Mouse (Mus musculus): ENCODE results near the gene Lnx1.

Lnx1 gene

DNA sequence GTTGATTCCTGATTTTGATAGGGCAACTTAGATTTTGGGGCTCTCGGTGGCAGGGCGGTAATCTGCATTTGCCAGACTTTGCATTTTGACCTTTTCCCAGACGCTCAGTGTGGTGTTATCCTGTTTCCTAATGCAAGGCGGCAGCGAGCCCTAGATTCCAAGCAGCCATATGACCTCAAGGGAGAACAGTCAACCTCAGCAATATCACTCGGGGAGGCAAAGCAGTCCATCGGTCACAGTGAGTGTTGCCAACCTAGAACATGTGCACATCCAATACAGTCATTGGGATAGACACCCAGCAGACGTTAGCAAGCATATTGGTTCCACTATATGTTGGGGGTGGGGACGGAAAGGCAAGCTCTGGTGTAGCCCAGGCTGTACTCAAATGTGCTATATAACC is 54.5 kb downstream of the Lnx1 start:
- DNase-seq, result no peak

DNA sequence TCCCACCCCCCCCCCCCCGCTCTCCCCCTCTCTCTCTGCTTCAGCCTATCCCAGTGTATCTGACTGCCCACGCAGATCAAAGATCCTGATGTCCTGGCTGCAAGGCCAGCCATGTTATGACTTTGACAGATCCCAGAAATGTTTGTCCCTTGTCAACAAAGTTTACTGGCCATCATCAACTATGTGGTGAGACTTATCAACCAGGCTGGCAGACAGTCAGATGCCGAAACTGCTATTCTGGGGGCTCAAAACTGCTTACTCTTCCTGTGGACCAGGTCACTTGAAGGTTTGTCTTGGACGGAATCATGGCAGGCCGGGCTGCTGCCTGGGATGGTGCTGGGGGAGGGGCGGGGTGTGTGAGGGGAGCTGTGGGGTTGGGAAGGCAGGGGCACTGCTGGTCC is 55.1 kb downstream of the Lnx1 start:
- no peak for DNase-seq

DNA sequence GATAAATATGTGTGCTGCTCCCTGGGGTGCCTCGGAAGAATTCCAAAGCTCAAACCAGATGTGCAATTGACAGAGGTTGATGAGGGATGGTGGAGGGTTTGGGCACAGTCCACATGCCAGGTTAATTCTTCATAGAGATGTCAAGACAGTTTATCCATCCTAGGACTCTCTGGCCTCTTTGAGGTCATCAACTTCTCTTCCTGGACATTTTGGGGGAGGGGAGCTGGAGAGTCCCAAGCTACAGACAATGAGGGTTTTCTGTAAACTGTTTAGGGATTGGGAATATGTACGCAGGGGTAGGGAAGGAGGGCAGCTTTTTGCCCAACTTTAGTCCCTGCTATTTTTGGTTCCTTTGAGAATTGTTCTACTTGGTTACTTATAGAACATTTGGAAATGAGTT is 60.4 kb downstream of the Lnx1 start:
- no peak for DNase-seq

DNA sequence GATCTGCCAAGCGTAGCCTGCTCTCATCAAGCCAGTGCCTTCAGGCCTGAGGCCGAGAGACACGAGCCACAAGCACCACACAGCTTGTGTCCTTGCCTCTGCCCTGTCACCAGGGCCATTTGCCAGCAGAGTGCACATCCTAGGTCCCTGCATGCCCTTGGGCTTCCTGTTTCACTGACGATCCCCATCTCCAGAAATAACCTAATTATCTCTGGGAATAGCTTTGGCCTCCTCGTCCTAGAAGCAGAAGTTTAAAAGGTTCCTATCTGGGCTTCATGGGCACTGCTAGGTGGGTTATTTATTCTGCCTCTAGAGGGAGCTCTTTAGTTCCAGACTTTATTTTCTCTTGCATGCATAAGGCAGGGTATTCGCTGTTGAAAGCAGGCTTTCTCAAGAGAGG is 61.7 kb downstream of the Lnx1 start:
- DNase-seq, result peak; percentile 26 to 38

DNA sequence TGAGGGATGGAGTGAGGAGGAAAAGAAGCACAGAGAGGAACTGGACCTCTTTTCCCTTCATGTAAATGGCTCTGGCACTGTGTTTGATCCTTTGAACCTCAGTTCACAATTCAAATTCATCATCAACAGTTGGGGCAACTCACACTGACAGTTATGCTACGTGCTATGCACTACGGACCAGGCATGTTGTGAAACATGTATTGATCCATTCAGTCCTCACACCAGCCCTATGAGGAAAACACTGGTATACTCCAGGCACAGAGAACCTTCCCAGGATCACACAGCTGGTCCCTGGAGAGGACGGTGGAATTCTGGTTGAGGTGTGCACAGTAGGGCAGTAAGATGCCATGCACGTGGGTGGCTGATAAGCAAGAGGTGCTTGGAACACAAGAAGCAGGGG is 62.2 kb downstream of the Lnx1 start:
- no peak for DNase-seq

DNA sequence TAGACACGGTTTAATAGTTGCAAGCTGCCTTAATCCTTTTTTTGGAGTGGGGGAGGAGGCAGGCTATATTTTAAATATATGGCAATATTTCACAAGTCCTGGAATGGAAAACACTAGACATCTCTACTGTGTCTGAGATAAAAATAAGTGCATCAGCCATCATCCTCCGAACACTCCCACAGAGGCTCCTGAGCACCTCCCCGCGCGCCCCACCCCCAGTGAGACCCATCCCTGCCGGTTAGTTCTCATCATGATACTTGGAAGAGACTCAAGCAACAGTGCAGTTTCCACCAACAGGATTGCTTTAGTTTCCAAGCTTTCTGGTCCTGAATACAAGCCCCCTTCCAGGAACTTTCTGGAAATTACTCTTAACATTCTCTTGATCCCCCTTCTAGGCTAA is 63.2 kb downstream of the Lnx1 start:
- DNase-seq, result no peak

DNA sequence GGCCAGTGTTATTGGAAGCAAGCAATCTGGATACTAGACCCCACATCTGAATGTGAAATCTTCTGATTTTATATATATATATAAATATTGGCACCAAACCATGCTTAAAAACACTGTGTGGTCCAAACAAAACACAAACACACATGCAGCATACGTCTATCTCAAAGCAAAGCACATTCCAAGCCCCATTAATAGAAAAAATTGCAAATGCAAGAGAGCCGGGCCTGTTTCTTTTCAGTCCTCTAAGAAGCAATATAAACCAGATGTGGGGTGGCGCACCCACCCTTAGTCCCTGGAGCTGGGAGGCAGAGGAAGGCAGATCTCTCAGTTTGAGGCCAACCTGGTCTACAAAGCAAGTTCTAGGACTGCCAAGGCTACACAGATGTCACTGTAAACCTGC is 68.3 kb downstream of the Lnx1 start:
- no peak for DNase-seq

DNA sequence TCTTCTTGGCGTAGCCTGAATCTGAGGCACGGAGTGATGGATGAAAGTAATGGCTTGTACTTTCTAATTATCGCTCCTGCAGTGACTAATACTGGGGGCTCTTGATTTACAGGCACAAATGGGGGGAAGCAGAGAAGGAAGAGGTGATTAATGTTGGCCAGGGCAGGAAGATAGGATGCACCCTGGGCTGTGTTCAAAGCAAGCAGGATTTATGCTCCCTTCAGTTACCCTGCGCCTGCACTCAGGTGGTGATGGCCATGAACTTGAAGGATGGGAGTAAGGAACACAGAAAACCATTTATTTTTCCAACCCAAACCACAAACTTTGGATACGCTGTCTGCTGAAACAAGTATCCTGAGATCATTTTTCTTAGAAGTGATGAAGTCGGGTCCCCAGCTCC is 69.3 kb downstream of the Lnx1 start:
- no peak for DNase-seq

DNA sequence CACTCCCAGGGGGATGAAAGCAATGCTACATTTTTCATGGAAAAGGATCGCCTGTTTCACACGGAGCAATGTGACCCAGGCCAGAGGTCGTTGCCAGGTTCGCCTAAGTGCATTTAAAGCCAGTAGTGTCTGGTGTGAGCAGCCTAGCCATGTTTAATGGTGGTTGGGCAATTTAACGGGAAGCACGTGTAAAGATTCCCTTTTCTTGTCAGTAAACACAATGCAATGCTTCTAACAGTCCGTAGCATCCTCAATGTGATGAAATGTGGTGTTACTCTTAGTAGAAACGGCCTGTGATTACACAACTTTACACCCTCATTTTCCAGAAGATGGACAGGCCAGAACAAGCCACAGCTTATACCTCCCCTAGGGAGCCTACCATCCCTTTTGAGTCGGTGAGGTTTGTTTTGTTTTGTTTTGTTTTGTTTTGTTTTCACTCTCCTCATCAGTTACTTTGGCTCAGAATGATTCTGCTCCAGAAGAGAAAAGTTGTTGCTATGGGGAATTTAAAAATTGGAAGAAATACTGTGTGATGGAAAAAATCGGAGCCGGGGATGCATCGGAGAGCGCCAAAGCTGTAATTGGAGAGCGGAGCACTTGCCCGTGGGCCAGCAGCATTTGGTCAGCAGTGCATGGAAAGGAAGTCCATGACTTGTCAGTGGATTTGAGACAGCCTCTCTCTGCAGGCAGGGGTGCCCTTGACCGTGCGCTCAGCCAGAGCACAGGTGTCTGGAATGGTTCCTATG is 70.2 kb downstream of the Lnx1 start:
- peak; percentile 15 to 37 for DNase-seq

DNA sequence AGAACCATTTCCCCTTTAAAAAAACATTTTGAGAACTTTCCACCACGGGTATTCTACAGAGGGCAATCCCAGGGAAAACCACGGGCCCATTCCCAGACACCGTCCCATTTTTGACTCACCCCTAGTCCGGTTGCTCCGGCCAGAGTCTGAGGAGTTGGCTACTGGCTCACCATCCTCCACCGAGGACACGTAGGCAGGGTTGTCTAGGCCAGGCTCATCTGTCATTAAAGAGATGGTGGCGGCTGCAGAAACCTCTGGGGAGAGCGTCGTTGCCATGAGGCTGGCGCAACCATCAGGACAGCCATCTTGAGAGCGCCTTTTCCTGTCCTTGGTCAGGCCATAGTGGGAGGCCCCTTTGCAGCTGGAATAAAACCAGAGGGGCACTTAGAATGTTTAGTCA is 74.7 kb downstream of the Lnx1 start:
- DNase-seq, result no peak

DNA sequence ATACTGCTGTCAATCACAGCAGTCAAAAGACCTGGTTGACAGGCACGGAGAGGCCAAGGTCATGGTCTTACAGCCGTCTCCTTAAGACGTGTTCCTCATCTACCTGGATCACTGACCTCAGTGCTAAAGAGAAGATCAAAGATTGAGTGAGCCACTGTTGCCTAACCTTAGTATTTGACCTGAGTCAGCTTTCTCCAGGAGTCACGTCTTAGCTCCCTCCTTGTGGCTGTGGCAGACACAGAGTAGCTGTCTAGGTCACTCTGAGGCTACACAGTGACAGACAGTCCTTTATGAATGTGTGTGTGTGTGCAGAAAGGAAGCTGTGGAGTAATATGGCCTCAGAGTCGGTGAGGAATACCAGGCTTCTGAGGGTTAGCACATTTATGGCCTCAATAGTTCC is 78.3 kb downstream of the Lnx1 start:
- DNase-seq, result no peak

DNA sequence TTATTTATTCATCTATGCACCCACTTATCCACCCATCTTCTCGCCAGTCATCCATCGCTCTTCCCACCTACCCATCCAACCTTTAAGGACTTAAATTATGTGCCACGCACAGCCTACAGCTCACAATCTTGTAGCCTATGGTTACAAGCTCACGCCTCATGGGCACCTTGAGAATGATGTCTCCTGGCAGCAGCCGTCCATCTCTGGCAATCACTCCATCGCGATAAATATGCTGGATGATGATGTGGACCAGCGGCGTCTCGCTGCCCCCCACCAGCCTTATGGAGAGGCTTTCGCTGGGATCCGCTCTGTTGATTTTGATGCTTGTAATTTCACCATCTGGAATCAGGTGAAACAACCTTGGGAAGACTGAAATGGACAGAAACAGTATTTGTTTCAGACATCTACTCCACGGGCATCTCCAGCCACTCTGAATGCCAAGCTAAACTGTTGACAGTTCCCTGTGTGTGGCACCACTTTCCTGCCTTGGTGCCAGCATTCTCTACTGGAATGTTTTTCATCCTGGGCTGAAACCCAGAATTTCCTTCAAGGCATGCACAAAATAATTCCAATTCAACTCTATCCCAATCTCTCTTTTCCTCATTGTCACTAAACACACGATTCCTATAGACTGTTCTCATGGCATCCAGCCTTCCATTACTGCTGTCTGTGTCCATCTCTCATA is 79.3 kb downstream of the Lnx1 start:
- peak; percentile 42 to 48 for DNase-seq

DNA sequence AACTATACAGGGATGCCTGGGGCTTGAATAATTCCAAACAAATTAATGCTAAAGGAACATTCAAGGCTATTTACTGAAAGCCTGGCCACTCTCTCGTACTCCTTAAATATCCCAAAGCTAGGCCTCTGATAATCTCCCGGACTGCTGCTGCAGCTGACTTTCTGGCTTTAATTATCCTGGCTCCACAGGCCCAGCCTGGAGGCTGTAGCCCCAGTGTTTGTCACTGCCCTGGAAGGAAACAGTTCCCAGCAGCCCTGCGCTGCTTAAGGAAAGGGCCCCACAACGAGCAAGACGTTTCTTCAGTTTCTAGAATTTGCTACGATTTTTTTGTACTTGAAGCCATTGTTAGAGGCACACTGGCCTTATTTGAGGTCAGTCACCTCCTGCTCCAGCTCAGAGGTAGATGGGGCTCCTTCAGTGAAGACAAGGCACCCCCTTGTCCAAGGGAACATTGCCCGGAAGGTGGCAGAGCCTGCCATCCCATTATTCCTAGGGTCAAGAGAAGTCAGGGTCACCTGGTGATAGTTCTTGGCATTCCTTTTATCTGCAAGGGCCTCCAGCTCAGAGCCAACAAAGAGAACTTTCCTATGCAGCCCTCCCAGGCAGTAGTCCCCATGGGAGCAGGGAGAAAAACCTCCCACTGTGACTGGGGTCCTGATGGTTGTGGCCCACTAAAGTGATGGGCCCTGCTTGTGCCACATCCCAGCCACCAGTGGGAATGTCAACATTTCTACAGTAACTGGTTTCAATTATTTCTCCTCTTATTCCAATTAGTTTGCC is 80.8 kb downstream of the Lnx1 start:
- no peak for DNase-seq

DNA sequence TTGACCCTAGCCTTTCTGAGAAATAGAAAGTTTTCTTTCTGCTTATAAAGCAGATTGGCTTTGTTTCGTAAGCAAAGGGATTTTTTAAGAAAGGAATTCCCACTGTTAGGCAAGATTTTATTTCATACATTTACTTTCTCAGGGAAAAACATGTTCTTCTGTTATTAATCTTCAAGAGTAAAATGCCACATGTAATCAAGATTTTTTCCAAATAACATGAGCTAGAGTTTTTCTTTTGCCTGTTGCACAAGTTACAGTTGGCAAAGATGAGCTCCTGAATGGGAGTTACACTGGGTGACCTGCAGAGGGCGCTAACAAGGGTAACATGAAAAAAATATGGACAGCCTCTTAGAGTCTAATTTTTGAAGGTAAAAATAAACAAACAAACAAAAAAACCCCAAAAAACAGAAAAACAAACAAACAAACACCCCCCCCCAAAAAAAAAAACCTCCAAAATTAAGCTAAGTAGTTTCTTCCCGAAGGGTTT is 84.1 kb downstream of the Lnx1 start:
- DNase-seq, result peak; percentile 48 to 71

DNA sequence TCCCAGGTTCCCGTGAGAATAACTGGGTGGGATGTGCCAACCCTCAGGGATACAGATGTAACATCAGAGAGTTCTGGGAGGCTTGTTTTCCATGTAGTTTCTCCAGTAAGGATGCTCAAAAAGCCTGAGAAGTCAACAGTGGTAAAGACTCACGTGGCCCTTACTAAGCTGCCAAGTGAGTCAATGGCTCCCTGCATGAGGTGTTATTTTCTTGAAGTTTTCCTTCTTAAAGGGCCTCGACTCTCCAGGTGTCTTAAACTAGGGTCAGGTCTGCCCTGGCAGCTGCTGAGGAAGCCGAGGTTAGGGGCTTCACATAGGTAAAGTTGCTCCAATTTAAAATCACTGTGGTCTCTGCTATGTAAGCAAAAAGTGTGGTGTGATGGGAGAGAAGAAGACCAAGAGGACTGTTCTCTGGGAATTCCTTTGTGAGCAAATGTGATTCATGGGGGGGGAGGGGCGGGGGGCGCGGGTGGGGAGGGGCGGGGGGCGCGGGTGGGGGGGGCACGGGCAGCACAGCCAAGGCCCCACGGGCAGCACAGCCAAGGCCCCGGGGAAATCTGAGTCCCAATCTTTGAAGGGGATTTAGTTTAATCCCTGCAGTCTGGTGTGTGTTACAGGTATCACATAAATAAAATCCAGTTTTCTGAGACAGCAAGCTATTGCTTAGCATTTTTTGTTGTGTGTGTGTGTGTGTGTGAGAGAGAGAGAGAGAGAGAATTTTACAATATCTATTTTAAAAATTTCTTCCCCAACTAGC is 84.7 kb downstream of the Lnx1 start:
- DNase-seq, result no peak

DNA sequence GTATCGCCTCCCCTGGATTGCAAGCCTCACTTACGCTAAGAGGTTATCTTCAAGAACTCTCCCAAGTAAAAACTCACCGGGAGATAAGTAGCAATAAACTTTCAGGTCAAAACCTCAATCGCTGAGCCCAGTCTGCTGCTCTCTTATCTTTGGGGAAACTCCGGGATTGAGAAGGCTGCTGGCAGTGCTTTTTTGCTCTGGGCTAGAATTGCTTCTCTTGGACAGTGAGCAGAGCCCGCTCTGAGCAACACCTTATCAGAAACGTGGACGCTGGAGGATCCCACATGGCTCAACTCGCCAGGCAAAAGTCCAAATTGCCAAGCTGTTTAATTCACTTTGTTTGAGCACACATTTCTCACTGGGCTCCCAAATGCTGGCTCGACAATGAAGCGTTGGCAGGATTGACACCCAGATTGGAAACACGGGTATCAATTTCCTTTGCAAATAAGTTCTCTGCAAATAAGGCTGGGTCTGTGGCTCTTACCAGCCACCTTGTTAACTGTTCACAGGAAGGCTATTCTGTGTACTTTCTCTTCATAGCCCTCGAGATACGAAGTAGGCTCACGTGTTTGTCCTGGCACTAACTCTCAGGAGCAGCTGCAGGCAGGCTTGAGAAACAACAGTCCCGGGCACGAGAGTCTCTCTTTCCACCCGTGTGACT is 89.1 kb downstream of the Lnx1 start:
- peak; percentile 43 to 44 for DNase-seq

DNA sequence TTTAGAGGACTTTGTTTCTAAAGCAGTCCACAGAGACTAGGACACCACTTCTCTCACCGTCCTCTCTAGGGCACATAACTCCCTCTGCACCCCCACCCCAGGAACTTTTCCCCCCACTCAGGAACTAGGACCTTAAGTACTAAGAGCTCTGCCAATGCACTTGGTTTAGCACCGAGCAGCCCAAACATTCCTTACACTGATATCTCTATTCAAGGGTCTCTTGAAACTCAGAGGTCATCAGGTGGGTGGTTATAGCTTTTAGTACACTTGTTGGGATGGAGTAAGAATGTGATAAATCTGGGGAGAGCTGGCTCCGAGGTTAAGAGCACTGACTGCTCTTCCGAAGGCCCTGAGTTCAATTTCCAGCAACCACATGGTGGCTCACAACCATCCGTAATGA is 90.0 kb downstream of the Lnx1 start:
- no peak for DNase-seq

DNA sequence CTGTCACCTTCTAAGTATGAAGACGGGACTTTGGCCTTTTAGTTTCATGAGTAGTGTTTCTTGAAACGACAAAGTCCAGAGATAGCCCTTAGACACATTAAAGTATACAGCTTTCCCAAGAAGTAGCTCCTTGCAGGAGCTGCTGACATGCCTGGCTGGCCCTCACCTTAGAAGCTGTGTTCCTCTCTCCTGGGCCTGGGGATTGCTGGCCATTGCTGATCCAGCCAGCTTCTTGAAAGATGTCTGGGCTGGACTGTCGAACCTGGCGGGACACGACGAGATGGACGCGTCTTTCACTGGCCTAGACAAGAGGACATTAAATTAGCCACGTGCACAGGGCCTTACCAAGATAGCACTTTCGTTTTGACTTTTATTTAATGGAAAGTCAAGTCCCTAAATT is 92.2 kb downstream of the Lnx1 start:
- no peak for DNase-seq

DNA sequence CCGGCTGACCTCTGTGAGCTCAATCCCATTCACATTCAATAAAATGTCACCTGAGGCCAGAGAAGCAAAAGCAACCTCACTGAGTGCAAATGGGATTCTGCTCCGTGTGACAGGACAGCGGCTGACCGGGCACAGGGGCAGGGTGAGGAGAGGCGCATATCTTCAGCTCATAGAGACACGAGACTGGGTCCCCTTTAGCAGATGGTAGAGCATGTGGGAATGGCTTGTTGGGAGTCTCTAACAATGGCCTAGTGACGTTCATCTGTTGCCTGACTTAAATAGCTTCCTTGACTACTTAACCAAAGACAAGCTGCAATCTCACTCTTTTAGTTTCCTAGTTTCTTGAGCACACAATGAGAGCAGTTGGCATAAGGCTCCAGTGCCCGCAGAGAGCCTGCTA is 96.5 kb downstream of the Lnx1 start:
- DNase-seq, result no peak

DNA sequence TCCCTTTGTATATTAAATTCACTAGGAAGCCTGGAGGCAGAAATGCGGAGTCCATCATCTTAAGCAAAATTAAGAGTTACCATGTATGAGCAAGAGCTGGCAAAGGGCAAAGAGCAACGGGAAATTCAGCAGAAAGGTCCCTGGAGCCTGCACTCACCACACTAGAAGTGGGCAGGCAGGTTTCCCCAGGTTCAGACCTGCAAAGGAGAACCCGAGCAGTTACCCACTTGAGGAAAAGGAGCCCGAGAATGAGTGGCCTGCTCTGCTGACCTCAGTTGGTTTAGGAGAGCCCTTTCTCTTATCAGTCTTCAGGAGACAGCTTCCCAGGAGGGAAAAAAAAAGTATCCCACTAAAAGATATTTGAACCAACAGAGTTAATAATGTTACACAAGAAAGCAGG is 99.4 kb downstream of the Lnx1 start:
- DNase-seq, result no peak

DNA sequence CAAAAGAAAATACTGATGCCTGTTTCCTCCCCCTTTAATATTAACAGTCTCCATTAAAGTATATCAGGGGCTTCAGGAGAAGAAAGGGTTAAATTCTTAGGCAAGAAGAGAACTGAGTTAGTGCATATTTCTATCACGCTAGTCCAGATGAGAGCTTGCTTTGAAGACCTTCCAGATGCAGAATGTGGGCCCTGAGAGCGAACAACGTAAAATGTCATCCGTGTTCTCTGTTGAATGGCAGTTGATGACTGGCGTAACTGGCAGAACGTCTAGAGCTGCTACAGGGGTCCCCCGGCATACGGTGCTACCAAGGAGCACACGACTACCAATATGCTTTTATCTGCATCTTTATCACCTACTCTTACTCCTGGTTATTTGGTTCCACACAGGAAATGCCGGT is 100.3 kb downstream of the Lnx1 start:
- DNase-seq, result no peak

DNA sequence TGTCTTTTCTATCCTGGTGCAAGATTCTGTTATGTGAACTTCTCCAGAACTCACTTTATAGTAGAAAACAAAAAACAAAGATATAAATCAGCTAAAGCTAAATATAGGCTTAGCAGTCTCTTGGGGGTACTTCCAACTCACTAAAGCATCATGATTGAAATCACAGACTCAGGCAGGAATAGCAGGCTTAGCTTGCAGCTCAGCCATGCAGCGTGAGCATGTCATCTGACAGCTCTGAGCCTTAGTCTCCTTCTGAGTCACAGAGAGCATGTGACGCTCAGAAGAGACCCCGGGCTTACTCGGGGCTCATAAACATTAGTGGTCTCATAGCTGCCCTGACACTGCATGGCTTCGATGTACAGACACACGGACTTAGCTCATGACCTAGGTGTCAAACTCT is 100.7 kb downstream of the Lnx1 start:
- DNase-seq, result no peak

DNA sequence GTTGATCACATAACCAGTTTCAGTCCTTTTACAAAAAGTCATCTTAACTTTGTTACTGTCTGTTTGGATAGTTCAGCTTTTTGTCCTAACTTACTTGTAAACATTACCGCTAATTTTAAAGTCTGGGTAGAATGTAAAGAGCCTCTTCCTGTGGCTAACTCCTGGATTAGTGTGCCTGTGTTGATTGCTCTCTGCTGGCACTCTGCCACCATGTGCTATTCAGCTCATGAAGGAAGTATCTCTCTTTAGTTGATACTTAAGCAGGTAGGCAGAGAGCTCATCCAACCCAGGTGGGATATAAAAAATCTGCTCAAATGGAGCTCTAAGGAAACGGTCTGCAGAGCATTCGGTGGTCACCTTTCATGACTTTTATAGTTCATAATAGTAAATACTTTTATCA is 101.5 kb downstream of the Lnx1 start:
- DNase-seq, result peak in 1 of 2 experiments; percentile 17

Measured in cerebellum, postnatal 14 days (tissue).